Mouse (Mus musculus): ENCODE measurements around the gene Wdr89.

Gene Wdr89

DNA sequence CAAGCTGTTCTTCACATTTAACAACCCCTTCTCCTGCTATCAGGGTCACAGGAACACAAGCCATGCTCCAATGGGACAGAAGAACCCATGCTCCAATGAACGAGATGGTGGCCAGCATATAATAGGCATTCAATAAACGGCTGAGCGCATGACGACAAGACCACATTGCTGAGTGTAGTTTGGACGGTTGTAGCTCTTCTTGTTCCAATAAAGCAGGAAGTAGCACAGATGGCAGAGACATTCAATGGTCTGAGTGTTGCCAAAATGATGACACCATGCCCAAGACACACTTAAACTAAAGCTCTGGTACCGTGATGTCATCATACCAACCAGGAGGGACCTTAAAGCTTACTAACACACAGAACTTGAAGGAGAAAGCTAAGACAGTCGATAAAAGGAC, 56.6 kb downstream of the Wdr89 start:
- no peak for DNase-seq (ENCODE audit: low read depth)

DNA sequence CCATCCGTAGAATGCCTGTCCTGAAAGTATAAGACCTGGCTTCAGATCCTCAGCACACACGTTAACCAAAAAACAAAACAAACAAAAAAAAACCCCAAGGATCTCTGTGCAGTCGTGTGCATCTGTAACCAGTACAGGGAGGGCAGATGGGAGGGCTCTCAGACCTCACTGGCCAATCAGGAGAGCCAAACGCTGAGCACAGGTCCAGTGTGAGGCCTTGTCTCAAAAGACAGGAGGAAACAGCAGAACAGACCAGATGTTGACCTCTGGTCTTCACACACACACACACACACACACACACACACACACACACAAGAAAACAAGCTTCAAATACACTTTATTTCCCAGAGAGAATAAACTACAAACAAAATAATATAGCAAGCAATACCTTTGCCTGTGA, 69.8 kb downstream of the Wdr89 start:
- peak; percentile 20 for DNase-seq (ENCODE audit: low read depth)

DNA sequence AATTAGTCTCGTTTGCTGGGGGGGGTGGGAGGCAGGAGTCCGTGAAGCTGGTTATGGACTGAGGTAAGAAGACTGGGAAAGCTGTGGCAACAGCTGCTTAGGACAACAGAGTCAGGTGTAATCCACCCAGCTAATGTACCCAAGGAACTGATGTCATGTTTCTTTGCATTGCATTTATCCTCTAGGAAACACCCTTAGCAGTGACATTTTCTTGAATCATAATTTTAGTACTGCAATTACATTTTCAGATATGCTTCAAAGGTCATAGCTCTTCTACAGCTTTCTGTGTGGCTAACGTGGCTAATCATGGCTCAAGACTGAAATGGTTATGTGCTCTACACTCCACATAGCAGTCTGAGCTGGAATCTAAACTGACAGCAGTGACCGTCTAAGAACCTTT, 70.3 kb downstream of the Wdr89 start:
- DNase-seq (ENCODE audit: low read depth), result no peak

DNA sequence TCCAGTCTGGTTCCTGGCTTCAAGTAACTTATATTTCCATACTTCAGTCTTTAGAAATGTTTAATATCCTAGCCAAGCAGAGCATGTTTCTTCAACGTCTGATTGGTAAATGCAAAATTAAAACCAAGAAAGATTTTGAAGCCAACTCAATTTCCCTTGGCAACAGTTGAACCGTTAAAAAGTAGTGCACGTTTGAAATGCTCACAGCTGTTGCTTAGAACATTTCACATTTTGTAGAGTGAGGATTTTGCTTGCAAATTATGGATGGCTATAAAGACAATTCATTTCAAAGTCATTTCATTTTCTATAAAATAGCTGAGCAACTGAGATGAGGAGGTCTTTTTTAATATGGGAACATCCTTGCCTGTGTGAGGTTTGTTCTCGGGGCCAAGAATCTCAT, 71.6 kb downstream of the Wdr89 start:
- no peak for DNase-seq (ENCODE audit: low read depth)

- DNase-seq (ENCODE audit: low read depth), result peak; percentile 99
Observed at GRCm38 (mm10) chr12:75596154-75597002, 73.0 kb downstream of the Wdr89 start, which contains the start of gene Ppp2r5e. TSS of gene Ppp2r5e (minus strand) at chr12:75596245.

DNA sequence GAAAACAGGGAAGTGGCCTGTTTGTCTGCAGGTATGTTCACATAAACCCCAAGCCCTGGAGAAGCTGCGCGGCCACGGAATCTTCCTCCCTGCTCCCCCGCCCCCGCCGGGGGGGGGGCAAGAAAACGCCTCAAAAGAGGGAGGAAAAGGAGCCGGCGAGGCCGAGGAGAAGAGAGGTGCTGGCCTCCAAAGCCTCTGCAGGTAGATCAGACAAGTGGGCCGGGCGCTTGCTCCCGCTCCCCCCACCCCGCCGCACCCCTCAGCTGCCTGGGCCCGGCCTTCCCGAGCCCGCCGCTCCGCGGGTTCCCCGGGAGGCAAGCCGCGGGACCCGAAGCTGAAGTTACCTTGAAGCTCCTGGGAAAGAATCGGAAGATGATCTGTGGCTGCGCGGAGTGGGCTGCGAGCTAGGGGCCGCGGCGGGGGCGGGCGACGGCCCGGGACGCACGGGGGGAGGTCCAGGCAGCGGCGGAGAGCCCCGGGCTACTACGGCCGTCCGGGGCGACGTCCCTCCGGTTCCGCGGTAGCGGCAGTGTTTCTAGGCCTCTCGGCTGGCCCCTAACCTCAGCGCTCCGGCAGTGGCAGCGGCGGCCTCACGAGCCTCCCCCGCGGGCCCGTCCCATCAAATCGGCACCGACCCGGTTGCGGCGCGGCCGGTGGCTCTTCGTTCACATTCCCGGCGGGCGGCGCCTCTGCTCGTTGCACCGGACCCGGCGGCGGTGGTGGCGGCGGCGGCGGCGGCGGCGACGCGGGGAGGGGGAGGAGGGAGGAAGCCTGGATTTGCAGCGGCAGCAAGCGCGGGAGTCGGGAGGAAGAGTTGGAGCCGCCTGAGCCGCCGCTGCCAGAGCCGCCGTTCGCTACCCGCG, 73.8 kb downstream of the Wdr89 start:
- peak; percentile 64 for DNase-seq (ENCODE audit: low read depth)

DNA sequence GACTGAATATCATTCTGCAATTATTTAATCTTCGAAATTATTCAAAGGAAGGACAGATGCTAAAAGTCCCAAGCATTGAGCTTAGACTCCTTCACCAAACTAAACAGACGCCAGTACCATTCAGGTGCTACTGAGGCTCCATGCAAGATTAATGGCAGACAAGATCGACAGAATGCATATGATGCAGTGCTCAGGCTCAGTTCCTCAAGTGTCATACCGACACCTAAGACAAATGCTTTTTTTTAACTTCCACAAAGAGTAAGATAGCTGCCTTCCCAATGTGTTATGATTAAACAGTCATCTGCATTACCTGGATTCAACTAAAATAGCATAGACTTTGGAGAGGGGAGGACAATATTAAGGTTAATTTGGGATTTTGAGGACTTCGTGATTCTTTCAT, 74.9 kb downstream of the Wdr89 start:
- DNase-seq (ENCODE audit: low read depth), result no peak

- no peak for DNase-seq (ENCODE audit: low read depth)
Observed at GRCm38 (mm10) chr12:75593817-75594216, 75.5 kb downstream of the Wdr89 start.

DNA sequence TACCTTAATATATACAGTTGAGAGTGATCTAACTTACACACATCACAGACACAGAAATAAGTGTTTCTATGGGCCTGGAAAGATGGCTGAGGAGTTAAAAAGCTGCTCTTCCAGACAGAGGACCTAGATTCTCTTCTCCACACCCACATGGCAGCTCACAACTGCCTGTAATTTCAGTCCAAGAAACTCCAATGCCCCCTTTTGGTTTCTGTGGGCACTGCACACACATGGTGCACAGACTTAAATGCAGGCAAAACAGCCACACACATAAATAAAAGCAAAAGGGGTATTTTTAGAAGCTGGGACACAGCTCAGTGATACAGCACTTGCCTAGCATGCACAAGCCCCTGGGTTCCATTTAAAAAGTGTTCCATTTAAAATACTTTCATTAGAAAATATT, 81.8 kb downstream of the Wdr89 start:
- peak; percentile 21 for DNase-seq (ENCODE audit: low read depth)

DNA sequence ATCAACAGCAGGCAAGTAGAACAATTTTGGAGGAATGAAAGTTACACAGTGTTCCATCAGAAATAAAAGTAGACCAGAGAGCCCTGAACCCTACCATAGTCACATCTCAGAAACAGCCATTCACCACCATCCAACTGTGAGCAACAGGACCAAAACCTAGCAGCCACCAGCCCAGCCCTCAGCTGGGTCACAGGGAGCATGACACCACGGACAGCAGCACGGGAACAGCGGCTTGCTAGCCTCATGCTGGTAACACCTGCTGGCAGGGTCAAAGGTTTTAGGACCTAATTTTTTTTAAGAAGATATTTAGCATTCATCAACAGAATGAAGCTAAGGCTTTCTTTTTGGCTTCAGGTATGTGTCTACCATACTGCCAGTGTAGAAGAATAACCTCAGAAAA, 85.6 kb downstream of the Wdr89 start:
- no peak for DNase-seq (ENCODE audit: low read depth)

Measured in induced T-regulatory cell, adult 2 months (primary cell).